Comparison of ENCODE assay signal across 8 mouse cellular contexts in genomic region chr11:114064871-114065388, GRCm38 (mm10). TPM values are rescaled to one million over a fixed set of nuclear protein-coding genes. Genes with fewer than 3 reads are reported as not detected.
A peak's percentile ranks its signal among the peaks of the same experiment; 100 is the strongest.
DNase-seq lines count a peak whose midpoint lies in the region; ATAC-seq lines count a peak whose summit lies in the region.

No protein-coding gene starts in this region.

- H3K9ac ChIP-seq in kidney, embryonic 15.5 days = peak overlapping the region; percentile 25; the same call in 1 of the 2 replicates
- H3K9ac ChIP-seq in hindbrain, embryonic 12.5 days = peak overlapping the region; percentile 88

- under 1% methylated on average over 22 of the region's 32 CpGs for WGBS in kidney, embryonic 15.5 days
- WGBS in hindbrain, embryonic 12.5 days = 1% methylated on average over 32 of the region's 32 CpGs
- WGBS in midbrain, embryonic 10.5 days = under 1% methylated on average over 32 of the region's 32 CpGs

- ATAC-seq in kidney, embryonic 15.5 days (replicated peaks; ENCODE audit: low FRiP score) = no peak; the same call in 1 of the 2 replicates
- no peak; the same call in 1 of the 2 replicates for ATAC-seq in hindbrain, embryonic 12.5 days (ENCODE audit: low FRiP score)

- peak overlapping the region; percentile 99 for H3K4me2 ChIP-seq in kidney, embryonic 15.5 days
- H3K4me2 ChIP-seq in hindbrain, embryonic 12.5 days (replicated peaks) = peak overlapping the region; percentile 99

- H3K4me3 ChIP-seq in kidney, embryonic 15.5 days (replicated peaks) = peak overlapping the region; percentile 63
- peak overlapping the region; percentile 69 for H3K4me3 ChIP-seq in hindbrain, embryonic 12.5 days
- peak overlapping the region; percentile 85 for H3K4me3 ChIP-seq in midbrain, embryonic 10.5 days

- peaks cover 62% of the 10 kb centered on the region for H3K27me3 ChIP-seq in kidney, embryonic 15.5 days
- peaks cover 39% of the 10 kb centered on the region for H3K27me3 ChIP-seq in hindbrain, embryonic 12.5 days
- peaks cover 96% of the 10 kb centered on the region for H3K27me3 ChIP-seq in midbrain, embryonic 10.5 days (ENCODE audit: low read depth, poor library complexity, severe bottlenecking)

- DNase-seq in kidney, adult 18-20 months = no peak
- DNase-seq in embryo, embryonic 9.5 days (ENCODE audit: extremely low spot score) = peak; percentile 69
- DNase-seq in midbrain, embryonic 10.5 days (ENCODE audit: low spot score) = peak; percentile 57
- DNase-seq in frontal cortex, postnatal 10 days (ENCODE audit: low spot score in 2 of 2) = no peak
- DNase-seq in ovary, adult 18-20 months (ENCODE audit: low spot score) = no peak
- DNase-seq in adrenal gland, adult 2 months = no peak

- peaks cover 55% of the 10 kb centered on the region for H3K4me1 ChIP-seq in kidney, embryonic 15.5 days
- H3K4me1 ChIP-seq in hindbrain, embryonic 12.5 days = peaks cover 68% of the 10 kb centered on the region
- H3K4me1 ChIP-seq in midbrain, embryonic 10.5 days = peaks cover 96% of the 10 kb centered on the region

- no peaks in the 10 kb centered on the region for H3K9me3 ChIP-seq in kidney, embryonic 15.5 days (replicated peaks)
- H3K9me3 ChIP-seq in hindbrain, embryonic 12.5 days (replicated peaks) = no peaks in the 10 kb centered on the region
- H3K9me3 ChIP-seq in midbrain, embryonic 10.5 days (replicated peaks) = no peaks in the 10 kb centered on the region

- H3K27ac ChIP-seq in kidney, embryonic 15.5 days = no peak overlapping the region
- H3K27ac ChIP-seq in hindbrain, embryonic 12.5 days = no peak overlapping the region
- H3K27ac ChIP-seq in midbrain, embryonic 10.5 days (replicated peaks) = peak overlapping the region; percentile 94

- H3K36me3 ChIP-seq in kidney, embryonic 15.5 days = no peaks in the 10 kb centered on the region
- H3K36me3 ChIP-seq in hindbrain, embryonic 12.5 days = no peaks in the 10 kb centered on the region
- H3K36me3 ChIP-seq in midbrain, embryonic 10.5 days = no peaks in the 10 kb centered on the region

RNA-seq across cellular contexts. Expression of gene Sdk2, which starts 1.9 kb away (rescaled TPM):
- 3.6 and 4.3 TPM in 2 replicates for polyA plus RNA-seq in kidney, embryonic 15.5 days (2015; fragmentation: Nextera tagmentation; extraction: Ambion mirVana)
- 6.4 and 7.1 TPM in 2 replicates for polyA plus RNA-seq in hindbrain, embryonic 12.5 days (2016; fragmentation: Nextera tagmentation; extraction: Ambion mirVana)
- polyA plus RNA-seq in midbrain, embryonic 10.5 days (2016; fragmentation: Nextera tagmentation; extraction: Ambion mirVana) = 4.1 and 4.5 TPM in 2 replicates
- total RNA-seq in adrenal gland, adult 2 months (2021) = 1 to 10 TPM; 2.9 to 3.5 TPM
- polyA plus RNA-seq in adrenal gland, adult 2 months (2012; rRNA removed) = 1.1 and 1.4 TPM in 2 replicates

Comparison
In these comparisons a context has a peak if more than half of its experiments do, and no peak if none do; other contexts are left out.
1. DNase-seq: peak in embryo, embryonic 9.5 days (single experiment) and midbrain, embryonic 10.5 days (single experiment); none in kidney, adult 18-20 months (single experiment), frontal cortex, postnatal 10 days (0 of 2), ovary, adult 18-20 months (single experiment) and adrenal gland, adult 2 months (single experiment).
2. Peak in every context shown above with its lines, with median percentiles within 50 percentile points of each other: H3K4me3 ChIP-seq.